ENCODE assay signal across 15 mouse cellular contexts in genomic region chr14:121148088-121148785, GRCm38 (mm10).
DNase-seq lines count a peak whose midpoint lies in the region; ATAC-seq and TF ChIP-seq lines count a peak whose summit lies in the region.
"Had no signal": no experiment of that assay in that cellular context is flagged by ENCODE, and none has a peak within 500 bp of the region (broad histone marks: within the 10 kb centered on the region; RNA-seq: fewer than 3 reads in every experiment).

No protein-coding gene starts in this region.

- H3K9ac ChIP-seq in stomach, embryonic 15.5 days, result no peak overlapping the region
- no peak overlapping the region for H3K9ac ChIP-seq in stomach, postnatal 0 days (ENCODE audit: low read length)
- no peak overlapping the region for H3K9ac ChIP-seq in midbrain, postnatal 0 days (replicated peaks; ENCODE audit: low read length, poor library complexity, severe bottlenecking)
- H3K9ac ChIP-seq: embryonic facial prominence, embryonic 15.5 days; forebrain, embryonic 12.5 days; intestine, embryonic 15.5 days had no signal

- H3K27me3 ChIP-seq in stomach, embryonic 15.5 days (replicated peaks), result no peaks in the 10 kb centered on the region
- H3K27me3 ChIP-seq in stomach, postnatal 0 days (ENCODE audit: control insufficient read depth, insufficient read depth, low read length), result no peaks in the 10 kb centered on the region
- no peaks in the 10 kb centered on the region for H3K27me3 ChIP-seq in midbrain, postnatal 0 days (ENCODE audit: insufficient read depth, low read length)
- H3K27me3 ChIP-seq: embryonic facial prominence, embryonic 15.5 days; forebrain, embryonic 12.5 days; intestine, embryonic 15.5 days; Patski had no signal

- TF ChIP-seq CTCF in stomach, postnatal 0 days (IDR thresholded peaks at IDR 0.05; ENCODE audit: low read depth), result no peak
- TF ChIP-seq CTCF in midbrain, postnatal 0 days (IDR thresholded peaks at IDR 0.05), result no peak

- H3K4me1 ChIP-seq in stomach, embryonic 15.5 days, result peaks cover 33% of the 10 kb centered on the region
- peaks cover 4% of the 10 kb centered on the region; the same call in 1 of the 2 replicates for H3K4me1 ChIP-seq in stomach, postnatal 0 days (replicated peaks; ENCODE audit: control insufficient read depth, insufficient read depth)
- peaks cover 11% of the 10 kb centered on the region for H3K4me1 ChIP-seq in midbrain, postnatal 0 days (ENCODE audit: insufficient read depth, low read length)

- no peak overlapping the region for H3K4me3 ChIP-seq in stomach, embryonic 15.5 days (replicated peaks)
- H3K4me3 ChIP-seq in stomach, postnatal 0 days (ENCODE audit: low read depth, low read length), result no peak overlapping the region
- H3K4me3 ChIP-seq in midbrain, postnatal 0 days (ENCODE audit: low read depth, low read length), result no peak overlapping the region
- H3K4me3 ChIP-seq: embryonic facial prominence, embryonic 15.5 days; forebrain, embryonic 12.5 days; intestine, embryonic 15.5 days had no signal

- H3K27ac ChIP-seq in stomach, embryonic 15.5 days, result peak overlapping the region; percentile 11; the same call in 1 of the 2 replicates
- no peak overlapping the region for H3K27ac ChIP-seq in stomach, postnatal 0 days (replicated peaks)
- no peak overlapping the region for H3K27ac ChIP-seq in midbrain, postnatal 0 days (ENCODE audit: low read depth, low read length)
- H3K27ac ChIP-seq: embryonic facial prominence, embryonic 15.5 days; forebrain, embryonic 12.5 days; intestine, embryonic 15.5 days; macrophage had no signal

- peak; percentile 31 to 53 for DNase-seq in cerebellum, adult 18-20 months
- no peak for DNase-seq in cerebellum, adult 8-10 months
- peak; percentile 48 to 58 for DNase-seq in kidney, postnatal 36 days
- DNase-seq in kidney, postnatal 4 days, result no peak
- DNase-seq in stomach, postnatal 0 days (ENCODE audit: low spot score), result no peak
- DNase-seq in midbrain, postnatal 0 days (ENCODE audit: low spot score), result peak; percentile 69
- DNase-seq in thymus, postnatal 25 days, result no peak
- DNase-seq: heart, postnatal 10 days; left cerebral cortex, postnatal 4 days had no signal

- WGBS in stomach, embryonic 15.5 days, result 64% methylated on average over 11 of the region's 11 CpGs
- 66% methylated on average over 11 of the region's 11 CpGs for WGBS in stomach, postnatal 0 days
- 67% methylated on average over 11 of the region's 11 CpGs for WGBS in midbrain, postnatal 0 days

- TF ChIP-seq EP300 in stomach, postnatal 0 days (optimal IDR thresholded peaks at IDR 0.05), result no peak

- H3K4me2 ChIP-seq in stomach, embryonic 15.5 days, result no peak overlapping the region
- H3K4me2 ChIP-seq in stomach, postnatal 0 days (replicated peaks; ENCODE audit: low read depth), result no peak overlapping the region
- no peak overlapping the region for H3K4me2 ChIP-seq in midbrain, postnatal 0 days (ENCODE audit: low read depth, low read length, poor library complexity, severe bottlenecking)
- H3K4me2 ChIP-seq: embryonic facial prominence, embryonic 15.5 days; forebrain, embryonic 12.5 days; intestine, embryonic 15.5 days had no signal

- ATAC-seq in stomach, embryonic 15.5 days (ENCODE audit: insufficient read depth, low FRiP score, low read depth), result peak; percentile 13; the same call in 1 of the 2 replicates
- no peak for ATAC-seq in stomach, postnatal 0 days (ENCODE audit: low FRiP score, low TSS enrichment)
- ATAC-seq in midbrain, postnatal 0 days (ENCODE audit: low FRiP score), result 0 out of 2 replicates have a peak, but pooled peaks have one; percentile 49
- ATAC-seq: Patski had no signal

- no peaks in the 10 kb centered on the region for H3K9me3 ChIP-seq in stomach, embryonic 15.5 days
- no peaks in the 10 kb centered on the region for H3K9me3 ChIP-seq in stomach, postnatal 0 days (ENCODE audit: control insufficient read depth, low read length)
- no peaks in the 10 kb centered on the region for H3K9me3 ChIP-seq in midbrain, postnatal 0 days (ENCODE audit: low read length)
- H3K9me3 ChIP-seq: embryonic facial prominence, embryonic 15.5 days; forebrain, embryonic 12.5 days; intestine, embryonic 15.5 days had no signal

- H3K36me3 ChIP-seq in stomach, embryonic 15.5 days, result no peaks in the 10 kb centered on the region
- H3K36me3 ChIP-seq in stomach, postnatal 0 days (ENCODE audit: control insufficient read depth, insufficient read depth, low read length), result no peaks in the 10 kb centered on the region
- no peaks in the 10 kb centered on the region for H3K36me3 ChIP-seq in midbrain, postnatal 0 days (ENCODE audit: insufficient read depth, low read length)
- H3K36me3 ChIP-seq: embryonic facial prominence, embryonic 15.5 days; forebrain, embryonic 12.5 days; intestine, embryonic 15.5 days had no signal

Comparison
In these comparisons a context has a peak if more than half of its experiments do, and no peak if none do; other contexts are left out.
1. DNase-seq: peak in cerebellum, adult 18-20 months (2 of 2), kidney, postnatal 36 days (2 of 2) and midbrain, postnatal 0 days (single experiment); none in cerebellum, adult 8-10 months (single experiment), kidney, postnatal 4 days (0 of 2), stomach, postnatal 0 days (single experiment) and thymus, postnatal 25 days (single experiment).